Mouse (Mus musculus) ES-Bruce4 (cell line): Measurements from ENCODE around the gene Miga2.

Source experiments
- CTCF ChIP-seq: IDR thresholded peaks from one replicate; pipeline ENCODE4 v1.8.1; 2011; ENCODE audit warnings: low read depth, low read length
- EP300 ChIP-seq: IDR thresholded peaks from 2 replicates; pipeline ENCODE4 v1.6.1; 2011; ENCODE audit warnings: low read depth, low read length; ENCODE audit not compliant: insufficient read depth
- POLR2A ChIP-seq: IDR thresholded peaks from one replicate; pipeline ENCODE4 v1.8.1; 2011; ENCODE audit warnings: low read length; ENCODE audit not compliant: insufficient read depth

- TF ChIP-seq CTCF (no peak), POLR2A (no peak), EP300 (no peak)
Observed at GRCm38 (mm10) chr2:30384814-30385213, 20.8 kb downstream of the Miga2 start.
